Mouse (Mus musculus) embryonic fibroblast, embryonic 13.5 days (primary cell): ENCODE results near the gene Pstpip1. TPM values are rescaled to one million over a fixed set of nuclear protein-coding genes. Genes with fewer than 3 reads are reported as not detected.

Source experiments
- H3K27ac ChIP-seq: 2 replicates; pipeline ENCODE4 v1.5.1; 2012; ENCODE audit warnings: low read length, control low read depth, inconsistent platforms; ENCODE audit not compliant: insufficient read depth
- H3K4me1 ChIP-seq: 2 replicates; pipeline ENCODE4 v1.6.1; 2011; ENCODE audit warnings: low read length; ENCODE audit not compliant: control insufficient read depth, insufficient read depth
- H3K4me3 ChIP-seq: 2 replicates; pipeline ENCODE4 v1.5.1; 2011; ENCODE audit warnings: mild to moderate bottlenecking, control low read depth, low read length; ENCODE audit not compliant: insufficient read depth
- CTCF ChIP-seq: IDR thresholded peaks from 2 replicates; pipeline ENCODE4 v1.5.1; 2011; ENCODE audit warnings: mild to moderate bottlenecking, control low read depth, low read length, moderate library complexity, borderline replicate concordance; ENCODE audit not compliant: insufficient read depth
- POLR2A ChIP-seq: IDR thresholded peaks from 2 replicates; pipeline ENCODE4 v1.6.1; 2011; ENCODE audit warnings: low read depth, mild to moderate bottlenecking, control low read depth, low read length, moderate library complexity
- polyA plus RNA-seq: library from polyadenylated mRNA; stranded (reverse); fragments of >200 nt; gene quantifications from 2 replicates; pipeline ENCODE4 v1.2.4, GENCODE M21; 2011; ENCODE audit warnings: low read depth; ENCODE audit not compliant: missing spikeins, insufficient read length

Pstpip1 gene
- polyA plus RNA-seq, 1 experiment = 2.6 TPM

GRCm38 (mm10) chr9:56101022-56101421 is 11.3 kb downstream of the Pstpip1 start:
- H3K27ac ChIP-seq = peak overlapping the region; percentile 50; the same call in 1 of the 2 replicates
- no peak for TF ChIP-seq CTCF
- no peak for TF ChIP-seq POLR2A
- H3K4me3 ChIP-seq = no peak overlapping the region
- H3K4me1 ChIP-seq = peaks cover 6% of the 10 kb centered on the region; the same call in 1 of the 2 replicates

- TF ChIP-seq POLR2A (no peak), CTCF (no peak)
- no peak overlapping the region for H3K27ac ChIP-seq
- peaks cover 13% of the 10 kb centered on the region for H3K4me1 ChIP-seq
- no peak overlapping the region for H3K4me3 ChIP-seq
These were observed 15.2 kb downstream of the Pstpip1 start for GRCm38 (mm10) chr9:56104921-56105320.

- peak overlapping the region; percentile 76 for H3K27ac ChIP-seq
- peaks cover 13% of the 10 kb centered on the region for H3K4me1 ChIP-seq
- TF ChIP-seq POLR2A (no peak), CTCF (no peak)
- no peak overlapping the region for H3K4me3 ChIP-seq
These were observed 16.7 kb downstream of the Pstpip1 start for GRCm38 (mm10) chr9:56106274-56107072.

GRCm38 (mm10) chr9:56107527-56107926 is 17.8 kb downstream of the Pstpip1 start:
- no peak overlapping the region for H3K4me3 ChIP-seq
- H3K4me1 ChIP-seq = peaks cover 13% of the 10 kb centered on the region
- TF ChIP-seq POLR2A = no peak
- TF ChIP-seq CTCF = no peak
- peak overlapping the region; percentile 76 for H3K27ac ChIP-seq

GRCm38 (mm10) chr9:56108174-56108573 is 18.4 kb downstream of the Pstpip1 start:
- no peak overlapping the region for H3K4me3 ChIP-seq
- TF ChIP-seq CTCF = no peak
- peak overlapping the region; percentile 62 for H3K27ac ChIP-seq
- peaks cover 13% of the 10 kb centered on the region for H3K4me1 ChIP-seq

- TF ChIP-seq CTCF (no peak), POLR2A (no peak)
- Histone ChIP-seq H3K4me3 (no peak overlapping the region), H3K27ac (no peak overlapping the region), H3K4me1 (peaks cover 2% of the 10 kb centered on the region; the same call in 1 of the 2 replicates)
These were observed 28.3 kb downstream of the Pstpip1 start for GRCm38 (mm10) chr9:56118091-56118490.

GRCm38 (mm10) chr9:56118582-56118981 is 28.8 kb downstream of the Pstpip1 start:
- no peak for TF ChIP-seq POLR2A
- peak; percentile 92 for TF ChIP-seq CTCF
- Histone ChIP-seq H3K4me1 (peaks cover 2% of the 10 kb centered on the region; the same call in 1 of the 2 replicates), H3K27ac (no peak overlapping the region), H3K4me3 (no peak overlapping the region)

- Histone ChIP-seq H3K4me1 (peaks cover 2% of the 10 kb centered on the region; the same call in 1 of the 2 replicates), H3K4me3 (no peak overlapping the region), H3K27ac (no peak overlapping the region)
- TF ChIP-seq CTCF = no peak
- no peak for TF ChIP-seq POLR2A
These were observed 29.9 kb downstream of the Pstpip1 start for GRCm38 (mm10) chr9:56119651-56120050.

- H3K27ac ChIP-seq = no peak overlapping the region
These were observed 31.3 kb downstream of the Pstpip1 start for GRCm38 (mm10) chr9:56121097-56121496.

GRCm38 (mm10) chr9:56122973-56123372 is 33.2 kb downstream of the Pstpip1 start:
- TF ChIP-seq POLR2A = no peak
- no peak for TF ChIP-seq CTCF
- H3K27ac ChIP-seq = no peak overlapping the region

More at GRCm38 (mm10) chr9:56121097-56121496, 31.3 kb downstream of the Pstpip1 start:
- Histone ChIP-seq H3K4me1 (peaks cover 2% of the 10 kb centered on the region; the same call in 1 of the 2 replicates), H3K4me3 (no peak overlapping the region)
- TF ChIP-seq POLR2A (no peak), CTCF (peak; percentile 79; the same call in 1 of the 2 replicates)

More at GRCm38 (mm10) chr9:56122973-56123372, 33.2 kb downstream of the Pstpip1 start:
- no peak overlapping the region for H3K4me3 ChIP-seq
- H3K4me1 ChIP-seq = peaks cover 2% of the 10 kb centered on the region; the same call in 1 of the 2 replicates
